22 mouse cellular contexts compared by ENCODE assay signal in the genomic region with DNA sequence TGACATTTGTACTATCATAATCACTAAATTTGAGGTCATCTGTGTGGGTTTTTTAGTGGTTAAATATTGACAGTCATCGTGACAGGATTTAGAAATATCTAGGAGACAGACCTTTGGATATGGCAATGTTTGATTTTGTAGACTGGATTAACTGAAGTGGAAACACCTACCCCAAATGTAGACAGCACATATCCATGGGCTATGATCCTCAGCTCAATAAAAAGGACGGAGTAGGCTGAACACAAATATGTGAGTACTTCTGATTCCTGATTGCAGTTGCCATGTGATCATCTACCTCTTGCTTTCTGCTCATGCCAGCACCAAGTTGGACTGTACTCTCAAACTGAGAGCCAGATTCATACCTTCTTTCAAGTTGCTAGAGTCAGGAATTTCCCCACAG.
DNase-seq lines count a peak whose midpoint lies in the region; ATAC-seq and TF ChIP-seq lines count a peak whose summit lies in the region.
"Had no signal": no experiment of that assay in that cellular context is flagged by ENCODE, and none has a peak within 500 bp of the region (broad histone marks: within the 10 kb centered on the region; RNA-seq: fewer than 3 reads in every experiment).

No protein-coding gene starts in this region.

- H3K9ac ChIP-seq in forebrain, embryonic 13.5 days = no peak overlapping the region
- H3K9ac ChIP-seq in forebrain, embryonic 14.5 days (ENCODE audit: low read length) = no peak overlapping the region
- no peak overlapping the region for H3K9ac ChIP-seq in forebrain, embryonic 15.5 days (replicated peaks)
- H3K9ac ChIP-seq: embryonic facial prominence, embryonic 13.5 days; hindbrain, embryonic 15.5 days had no signal

- peaks cover 13% of the 10 kb centered on the region for H3K4me1 ChIP-seq in forebrain, embryonic 13.5 days
- peaks cover 9% of the 10 kb centered on the region; the same call in 1 of the 2 replicates for H3K4me1 ChIP-seq in forebrain, embryonic 14.5 days (ENCODE audit: control insufficient read depth, insufficient read depth, low read length)
- H3K4me1 ChIP-seq in forebrain, embryonic 15.5 days = peaks cover 14% of the 10 kb centered on the region
- H3K4me1 ChIP-seq: heart, embryonic 10.5 days; hindbrain, embryonic 15.5 days had no signal

- no peaks in the 10 kb centered on the region for H3K27me3 ChIP-seq in forebrain, embryonic 13.5 days
- no peaks in the 10 kb centered on the region for H3K27me3 ChIP-seq in forebrain, embryonic 14.5 days (replicated peaks; ENCODE audit: control insufficient read depth, insufficient read depth, low read length)
- H3K27me3 ChIP-seq in forebrain, embryonic 15.5 days = no peaks in the 10 kb centered on the region
- H3K27me3 ChIP-seq: CH12.LX; embryonic facial prominence, embryonic 13.5 days; hindbrain, embryonic 15.5 days had no signal

- H3K27ac ChIP-seq in forebrain, embryonic 13.5 days = peak overlapping the region; percentile 72; the same call in 1 of the 2 replicates
- H3K27ac ChIP-seq in forebrain, embryonic 14.5 days (ENCODE audit: low read depth, low read length) = no peak overlapping the region
- H3K27ac ChIP-seq in layer of hippocampus, adult 2 months = peak overlapping the region; percentile 73
- 0 out of 2 replicates have a peak overlapping the region, but pooled peaks have one; percentile 79 for H3K27ac ChIP-seq in forebrain, embryonic 15.5 days (replicated peaks)
- H3K27ac ChIP-seq: embryonic facial prominence, embryonic 13.5 days; heart, embryonic 10.5 days; hindbrain, embryonic 15.5 days had no signal

- H3K9me3 ChIP-seq in forebrain, embryonic 13.5 days (replicated peaks) = no peaks in the 10 kb centered on the region
- no peaks in the 10 kb centered on the region for H3K9me3 ChIP-seq in forebrain, embryonic 14.5 days (replicated peaks; ENCODE audit: control insufficient read depth, low read length)
- no peaks in the 10 kb centered on the region for H3K9me3 ChIP-seq in forebrain, embryonic 15.5 days
- H3K9me3 ChIP-seq: embryonic facial prominence, embryonic 13.5 days; heart, embryonic 10.5 days; hindbrain, embryonic 15.5 days had no signal

- no peaks in the 10 kb centered on the region for H3K36me3 ChIP-seq in forebrain, embryonic 13.5 days (ENCODE audit: poor library complexity, severe bottlenecking)
- no peaks in the 10 kb centered on the region for H3K36me3 ChIP-seq in forebrain, embryonic 14.5 days (ENCODE audit: control insufficient read depth, insufficient read depth, low read length)
- H3K36me3 ChIP-seq in forebrain, embryonic 15.5 days = no peaks in the 10 kb centered on the region
- H3K36me3 ChIP-seq: embryonic facial prominence, embryonic 13.5 days; heart, embryonic 10.5 days; hindbrain, embryonic 15.5 days had no signal

- DNase-seq in forebrain, embryonic 14.5 days (ENCODE audit: low spot score) = no peak
- no peak for DNase-seq in layer of hippocampus, adult 2 months (ENCODE audit: low spot score in 2 of 2)
- no peak for DNase-seq in layer of hippocampus, adult 8-10 months (ENCODE audit: low spot score in 2 of 2)
- peak; percentile 73 for DNase-seq in Muller cell, postnatal 12 days (ENCODE audit: inconsistent ontology term)
- DNase-seq in urinary bladder, postnatal 36 days (ENCODE audit: low spot score in 2 of 2) = no peak
- DNase-seq: adrenal gland, adult 8-10 months; adrenal gland, postnatal 36 days; cerebellum, adult 11 months; cerebellum, adult 8-10 months; cerebellum, postnatal 14 days; gastrocnemius, postnatal 10 days; heart, adult 18-20 months; heart, postnatal 10 days; heart, postnatal 4 days had no signal

- TF ChIP-seq CTCF in layer of hippocampus, adult 2 months (conservative IDR thresholded peaks at IDR 0.05) = no peak

- 89% methylated on average over 2 of the region's 2 CpGs for WGBS in forebrain, embryonic 13.5 days
- WGBS in forebrain, embryonic 14.5 days = 82% methylated on average over 2 of the region's 2 CpGs
- WGBS in forebrain, embryonic 15.5 days = 86% methylated on average over 2 of the region's 2 CpGs

- H3K4me2 ChIP-seq in forebrain, embryonic 13.5 days = no peak overlapping the region
- H3K4me2 ChIP-seq in forebrain, embryonic 14.5 days (ENCODE audit: low read length) = no peak overlapping the region
- no peak overlapping the region for H3K4me2 ChIP-seq in forebrain, embryonic 15.5 days (replicated peaks)
- H3K4me2 ChIP-seq: embryonic facial prominence, embryonic 13.5 days; hindbrain, embryonic 15.5 days had no signal

- no peak overlapping the region for H3K4me3 ChIP-seq in forebrain, embryonic 13.5 days
- no peak overlapping the region for H3K4me3 ChIP-seq in forebrain, embryonic 14.5 days (ENCODE audit: low read depth, low read length)
- no peak overlapping the region for H3K4me3 ChIP-seq in layer of hippocampus, adult 2 months
- H3K4me3 ChIP-seq in forebrain, embryonic 15.5 days = no peak overlapping the region
- H3K4me3 ChIP-seq: embryonic facial prominence, embryonic 13.5 days; heart, embryonic 10.5 days; hindbrain, embryonic 15.5 days had no signal

- peak; percentile 39; the same call in 1 of the 2 replicates for ATAC-seq in forebrain, embryonic 13.5 days
- no peak; the same call in 1 of the 2 replicates for ATAC-seq in forebrain, embryonic 14.5 days
- ATAC-seq in forebrain, embryonic 15.5 days (replicated peaks) = 0 out of 2 replicates have a peak, but pooled peaks have one; percentile 33
- ATAC-seq: inflammation-experienced regulatory T-cells, adult 6 months; intestine, postnatal 0 days had no signal
